Mouse (Mus musculus): ENCODE results near the gene Pdcd1lg2.

- no peak for TF ChIP-seq GATA1 (IDR thresholded peaks at IDR 0.05; ENCODE audit: low read depth, low read length)
- TF ChIP-seq ZMIZ1 (IDR thresholded peaks at IDR 0.05; ENCODE audit: low read depth, low read length), result no peak
Measured at GRCm38 (mm10) chr19:29419946-29420345, 9.2 kb downstream of the Pdcd1lg2 start.

Measured in MEL (cell line).